Mouse (Mus musculus): ENCODE data around the gene Nectin3. TPM values are rescaled to one million over a fixed set of nuclear protein-coding genes. Genes with fewer than 3 reads are reported as not detected.
A peak's percentile ranks its signal among the peaks of the same experiment; 100 is the strongest.

The Nectin3 gene
- polyA plus RNA-seq, 1 experiment from 2014 or later: 8.9 TPM

DNA sequence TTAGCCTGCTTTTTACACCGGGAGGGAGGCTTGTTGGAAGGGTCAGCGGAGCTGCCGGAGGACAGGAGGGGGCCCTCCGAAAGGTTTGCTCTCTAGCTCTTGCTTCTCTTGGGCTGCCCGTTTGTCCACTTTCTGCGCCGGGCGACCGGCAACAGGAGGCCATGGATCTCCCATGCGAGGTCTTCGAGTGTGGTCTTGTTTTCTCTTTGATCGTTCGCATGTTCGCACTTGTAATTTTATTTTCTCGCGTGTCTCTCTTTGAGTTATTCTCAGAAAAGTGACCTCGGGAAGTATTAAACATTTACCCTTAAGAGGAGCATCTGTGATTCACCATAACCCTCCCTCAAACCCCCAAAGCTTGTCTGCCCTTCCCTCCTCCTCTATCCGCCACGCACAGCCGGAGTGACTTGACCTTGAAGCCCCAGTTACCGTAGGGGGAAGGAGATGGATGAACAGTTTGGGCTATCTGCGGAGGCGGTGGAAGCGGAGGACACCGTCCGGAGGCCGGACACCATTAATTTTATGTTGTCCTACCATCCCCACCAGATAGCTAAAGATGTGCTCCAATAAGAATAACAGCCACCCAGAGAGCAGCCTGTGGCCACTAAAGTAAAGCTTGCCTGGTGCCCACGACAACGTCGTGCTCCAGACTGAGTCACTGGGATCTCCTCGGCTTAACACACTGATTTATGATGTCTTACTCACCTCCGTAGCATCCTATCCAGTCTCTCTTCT lies 472 bp downstream of the Nectin3 start:
- WGBS (ENCODE audit: insufficient replicate concordance): under 1% methylated on average over 32 of the region's 32 CpGs
- H3K4me1 ChIP-seq: peaks cover 8% of the 10 kb centered on the region
- H3K27me3 ChIP-seq (replicated peaks): peaks cover 48% of the 10 kb centered on the region
- no peaks in the 10 kb centered on the region for H3K9me3 ChIP-seq (replicated peaks)
- no peak overlapping the region for H3K27ac ChIP-seq
- peak overlapping the region; percentile 64 for H3K4me3 ChIP-seq
- ATAC-seq: no peak; the same call in none of the 2 replicates
- peak overlapping the region; percentile 78 for H3K4me2 ChIP-seq
- no peaks in the 10 kb centered on the region for H3K36me3 ChIP-seq
- peak overlapping the region; percentile 27; the same call in 1 of the 2 replicates for H3K9ac ChIP-seq

DNA sequence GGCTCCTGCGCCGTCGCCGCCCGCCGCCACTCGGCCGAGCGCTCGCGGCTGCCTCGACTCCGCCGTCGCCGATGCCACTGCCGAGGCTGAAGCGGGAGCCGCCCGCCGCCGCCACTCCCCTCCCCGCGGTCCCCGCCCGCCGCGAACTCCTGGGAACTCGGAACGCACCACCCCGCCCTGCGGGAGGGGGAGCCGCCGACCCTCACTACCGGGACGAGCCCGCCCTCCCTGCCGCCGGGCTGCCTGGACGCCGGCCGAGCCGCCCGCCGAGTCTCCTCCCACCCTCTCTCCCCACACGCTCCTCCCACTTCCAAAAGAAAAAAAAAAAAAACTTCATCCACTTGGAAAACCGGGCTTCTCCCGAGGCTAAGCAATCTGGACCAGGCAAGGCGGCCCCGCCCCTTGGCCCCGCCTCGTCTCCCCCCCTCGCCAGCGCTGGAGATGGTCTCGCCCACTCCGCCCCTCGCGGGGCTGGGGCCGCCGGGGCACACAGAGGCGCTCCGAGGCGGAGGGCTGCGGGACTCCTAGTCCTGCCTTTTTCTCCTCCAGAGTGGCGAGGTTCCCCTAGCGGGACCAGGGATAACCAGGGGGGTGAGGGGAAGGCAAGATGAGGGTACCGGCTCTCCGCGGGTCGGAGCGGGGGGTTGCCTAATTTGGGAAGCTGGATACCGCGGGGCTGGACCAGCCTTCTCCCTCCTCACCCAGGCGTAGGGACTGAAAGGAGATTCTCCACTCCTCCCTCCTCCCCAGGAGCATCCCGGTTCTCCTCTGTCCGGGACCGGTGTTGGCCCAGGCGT lies 1.2 kb downstream of the Nectin3 start:
- Histone ChIP-seq H3K27ac (peak overlapping the region; percentile 84), H3K9me3 (replicated peaks) (no peaks in the 10 kb centered on the region), H3K4me2 (peak overlapping the region; percentile 78), H3K36me3 (no peaks in the 10 kb centered on the region), H3K4me1 (peaks cover 8% of the 10 kb centered on the region), H3K4me3 (peak overlapping the region; percentile 64), H3K27me3 (replicated peaks) (peaks cover 48% of the 10 kb centered on the region), H3K9ac (peak overlapping the region; percentile 65)
- under 1% methylated on average over 70 of the region's 78 CpGs for WGBS (ENCODE audit: insufficient replicate concordance)
- peak; percentile 88 for ATAC-seq

DNA sequence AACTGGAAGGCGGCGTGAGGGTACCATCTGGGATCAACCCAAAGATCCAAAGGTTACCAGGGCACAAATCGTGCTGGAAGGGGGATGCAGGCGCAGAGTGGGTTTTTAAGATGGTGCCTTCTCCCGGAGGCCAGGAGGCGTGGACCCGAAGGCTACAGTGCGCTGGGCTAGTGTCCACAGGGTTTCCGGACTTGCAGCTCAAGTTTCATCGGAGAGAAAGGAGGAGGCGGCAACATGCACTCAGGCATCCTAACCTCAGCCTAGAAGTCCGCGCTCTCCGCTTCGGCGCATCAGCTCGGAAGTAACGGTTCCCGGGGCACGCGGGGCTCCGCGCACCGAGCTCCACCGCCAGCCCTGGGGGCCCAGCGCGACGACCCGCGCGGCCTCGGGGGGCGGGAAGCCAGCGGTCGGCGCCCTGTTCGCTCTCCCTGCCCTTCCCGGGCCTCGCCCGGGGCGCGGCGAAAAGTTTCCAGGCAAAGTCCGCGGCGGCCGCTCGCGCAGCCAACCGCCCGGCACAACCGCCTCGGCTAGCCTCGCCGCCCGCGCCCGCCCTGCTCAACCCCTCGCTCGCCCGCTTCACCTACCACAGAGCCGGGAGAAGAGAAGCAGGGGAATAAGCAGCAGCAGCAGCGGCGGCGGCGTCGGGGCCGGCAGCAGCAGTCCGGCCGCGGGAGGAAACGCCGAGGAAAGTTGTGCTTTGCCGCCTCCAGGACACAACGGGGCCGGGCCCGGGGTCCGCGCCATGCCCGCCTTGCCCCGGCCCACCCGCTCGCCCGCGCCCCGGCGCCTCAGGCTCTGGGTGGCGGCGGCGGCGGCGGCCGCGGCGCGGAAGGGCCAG lies 2.1 kb downstream of the Nectin3 start:
- H3K4me2 ChIP-seq: peak overlapping the region; percentile 78
- peak overlapping the region; percentile 65 for H3K9ac ChIP-seq
- no peaks in the 10 kb centered on the region for H3K9me3 ChIP-seq (replicated peaks)
- H3K27me3 ChIP-seq (replicated peaks): peaks cover 48% of the 10 kb centered on the region
- peak overlapping the region; percentile 64 for H3K4me3 ChIP-seq
- under 1% methylated on average over 65 of the region's 96 CpGs for WGBS (ENCODE audit: insufficient replicate concordance)
- H3K36me3 ChIP-seq: no peaks in the 10 kb centered on the region
- peaks cover 8% of the 10 kb centered on the region for H3K4me1 ChIP-seq
- peak; percentile 50 for ATAC-seq
- peak overlapping the region; percentile 84 for H3K27ac ChIP-seq

DNA sequence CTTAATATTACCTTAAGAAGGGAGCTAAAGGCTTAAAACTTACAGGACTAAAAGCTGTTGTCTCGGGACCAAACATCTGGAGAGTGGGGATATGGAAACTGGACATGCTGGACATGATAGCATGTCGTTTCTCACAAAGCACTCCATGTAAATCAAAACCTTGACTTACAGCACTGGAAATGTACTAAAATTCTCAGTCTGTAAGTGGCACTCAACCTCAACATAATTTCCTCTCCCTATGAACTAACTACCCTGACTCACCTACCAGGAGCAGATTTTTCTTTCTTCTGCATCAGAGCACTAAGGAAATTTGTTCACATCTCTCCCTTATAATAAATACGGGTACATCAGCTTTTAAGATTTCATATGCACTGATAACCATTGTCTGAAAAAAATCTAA lies 3.1 kb downstream of the Nectin3 start:
- H3K27me3 ChIP-seq (replicated peaks): peaks cover 48% of the 10 kb centered on the region
- no peak overlapping the region for H3K9ac ChIP-seq

DNA sequence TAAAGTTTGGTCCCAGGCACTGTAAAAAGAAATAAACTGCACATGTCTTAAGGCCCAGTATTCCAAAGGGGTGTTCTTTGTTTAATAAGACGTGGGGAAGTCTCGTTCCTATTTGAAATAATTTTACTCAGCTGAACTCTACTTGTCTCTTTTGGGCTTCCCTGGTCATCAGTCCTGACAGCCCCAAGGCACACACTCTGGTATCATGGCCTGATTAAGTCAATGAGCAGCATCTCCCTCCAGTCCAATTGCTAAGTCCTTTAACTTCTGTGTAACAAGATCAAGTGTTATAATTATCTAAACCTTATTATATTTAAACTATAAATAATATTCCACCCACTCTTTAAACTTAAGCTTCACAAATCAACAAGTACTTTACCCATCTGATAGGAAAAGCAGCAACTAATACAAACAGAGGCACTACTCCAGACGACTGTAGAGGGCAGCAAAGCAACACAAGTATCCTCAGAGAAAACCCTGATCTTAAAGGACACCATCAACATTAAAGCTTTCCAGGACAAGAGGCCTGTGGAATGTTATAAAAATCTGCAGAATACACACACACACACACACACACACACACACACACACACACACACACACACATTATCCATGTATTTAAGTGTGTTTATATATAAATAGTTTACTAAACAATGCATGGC lies 10.8 kb downstream of the Nectin3 start:
- Histone ChIP-seq H3K4me1 (no peaks in the 10 kb centered on the region), H3K27me3 (replicated peaks) (no peaks in the 10 kb centered on the region), H3K4me3 (no peak overlapping the region), H3K4me2 (no peak overlapping the region), H3K36me3 (no peaks in the 10 kb centered on the region), H3K27ac (no peak overlapping the region), H3K9me3 (replicated peaks) (no peaks in the 10 kb centered on the region), H3K9ac (no peak overlapping the region)
- no peak for ATAC-seq
- 53% methylated on average over 3 of the region's 3 CpGs for WGBS (ENCODE audit: insufficient replicate concordance)

More for the DNA sequence above, 3.1 kb downstream of the Nectin3 start:
- Histone ChIP-seq H3K9me3 (replicated peaks) (no peaks in the 10 kb centered on the region), H3K27ac (no peak overlapping the region), H3K36me3 (no peaks in the 10 kb centered on the region), H3K4me3 (peak overlapping the region; percentile 64), H3K4me2 (peak overlapping the region; percentile 78), H3K4me1 (peaks cover 8% of the 10 kb centered on the region)
- WGBS (ENCODE audit: insufficient replicate concordance): 36% methylated on average over 3 of the region's 3 CpGs
- no peak for ATAC-seq

DNA sequence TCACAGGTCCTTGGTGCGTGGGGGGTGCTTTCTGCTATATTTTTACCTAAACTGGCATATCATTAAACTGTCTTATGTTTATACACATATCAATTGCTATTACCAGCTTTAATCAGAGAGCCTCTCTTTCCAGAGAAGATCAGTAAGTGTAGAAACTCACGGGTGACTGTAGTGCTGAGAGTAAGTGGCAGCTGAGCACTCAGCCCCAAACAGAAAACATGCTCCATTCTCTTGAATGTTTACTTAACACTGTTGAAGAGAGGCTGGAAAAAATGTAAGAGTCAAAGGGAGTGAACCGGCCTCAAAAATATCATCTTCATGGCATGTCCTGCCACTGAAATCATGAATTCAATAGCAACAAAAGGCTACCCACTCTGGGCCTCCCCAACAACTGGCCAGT lies 21.0 kb downstream of the Nectin3 start:
- Histone ChIP-seq H3K4me1 (no peaks in the 10 kb centered on the region), H3K9me3 (replicated peaks) (no peaks in the 10 kb centered on the region), H3K27me3 (replicated peaks) (no peaks in the 10 kb centered on the region), H3K27ac (no peak overlapping the region), H3K9ac (no peak overlapping the region), H3K4me3 (no peak overlapping the region), H3K4me2 (no peak overlapping the region), H3K36me3 (no peaks in the 10 kb centered on the region)
- ATAC-seq: no peak
- WGBS (ENCODE audit: insufficient replicate concordance): 53% methylated on average over 3 of the region's 3 CpGs

DNA sequence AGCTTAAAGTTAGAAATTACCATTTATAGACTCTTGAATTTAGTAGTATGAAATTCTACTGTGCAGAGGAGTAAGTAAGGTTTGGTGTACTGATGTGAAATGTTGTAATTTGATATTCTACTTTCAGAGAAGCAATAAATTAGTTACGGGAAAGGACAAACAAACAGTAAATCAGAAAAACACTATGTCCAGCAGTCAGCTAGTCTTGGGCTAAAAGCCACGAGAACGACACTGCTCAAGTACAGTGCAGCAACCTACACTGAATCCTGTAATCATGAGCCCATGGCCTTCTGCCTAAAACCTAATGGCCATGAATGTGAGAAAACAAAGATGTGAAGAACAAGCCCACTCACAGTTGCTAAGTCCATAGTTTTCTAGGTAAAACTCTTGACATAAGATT lies 46.9 kb downstream of the Nectin3 start:
- no peak for ATAC-seq
- H3K9ac ChIP-seq: no peak overlapping the region
- no peak overlapping the region for H3K4me3 ChIP-seq
- no peaks in the 10 kb centered on the region for H3K9me3 ChIP-seq (replicated peaks)
- H3K4me2 ChIP-seq: no peak overlapping the region
- WGBS (ENCODE audit: insufficient replicate concordance): 78% methylated on average over 3 of the region's 3 CpGs
- H3K36me3 ChIP-seq: 0 out of 2 replicates have a peak, but pooled peaks cover 3% of the 10 kb centered on the region
- H3K4me1 ChIP-seq: no peaks in the 10 kb centered on the region
- H3K27ac ChIP-seq: no peak overlapping the region
- no peaks in the 10 kb centered on the region for H3K27me3 ChIP-seq (replicated peaks)

DNA sequence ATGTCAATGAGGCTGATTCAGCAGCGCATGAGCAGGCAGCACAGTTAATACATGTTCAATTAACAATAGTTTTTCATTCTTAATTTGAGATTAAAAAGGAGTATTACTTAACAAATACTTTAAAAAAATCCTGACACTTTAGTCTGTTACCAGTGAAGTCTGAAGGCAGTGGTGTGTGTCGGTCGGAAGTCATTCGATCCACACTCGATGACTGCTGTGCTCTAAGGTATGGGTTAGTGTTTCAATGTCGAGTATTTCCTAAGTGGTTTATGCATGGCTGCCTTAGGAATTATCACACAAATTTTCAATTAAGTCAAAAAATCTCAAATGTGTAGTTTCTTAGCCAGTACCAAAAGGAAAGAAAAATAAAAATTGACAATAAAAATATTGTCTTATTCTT lies 49.3 kb downstream of the Nectin3 start:
- Histone ChIP-seq H3K4me1 (no peaks in the 10 kb centered on the region), H3K27me3 (replicated peaks) (no peaks in the 10 kb centered on the region), H3K27ac (no peak overlapping the region), H3K4me3 (no peak overlapping the region), H3K9me3 (replicated peaks) (no peaks in the 10 kb centered on the region), H3K9ac (no peak overlapping the region), H3K36me3 (0 out of 2 replicates have a peak, but pooled peaks cover 3% of the 10 kb centered on the region), H3K4me2 (no peak overlapping the region)
- ATAC-seq: no peak
- 75% methylated on average over 6 of the region's 6 CpGs for WGBS (ENCODE audit: insufficient replicate concordance)

DNA sequence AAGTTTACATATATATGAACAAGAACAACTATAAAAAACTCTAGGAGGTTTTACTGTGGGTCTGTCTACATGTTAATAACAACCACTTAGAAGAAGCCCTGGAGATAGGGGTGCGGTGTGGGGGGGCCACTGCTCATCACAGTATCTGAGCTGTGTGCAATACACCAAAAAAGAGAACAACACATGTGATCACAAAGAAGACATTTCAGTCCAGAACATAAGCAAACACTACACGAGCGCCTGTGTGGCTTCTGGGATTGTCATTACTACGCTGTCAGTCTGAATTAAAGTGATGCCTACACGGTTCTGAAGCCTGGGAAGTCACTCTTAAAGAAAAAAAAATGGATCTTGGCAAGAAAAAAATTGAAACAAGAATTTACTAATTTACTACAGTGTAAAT lies 67.0 kb downstream of the Nectin3 start:
- Histone ChIP-seq H3K4me2 (no peak overlapping the region), H3K4me1 (no peaks in the 10 kb centered on the region), H3K27me3 (replicated peaks) (no peaks in the 10 kb centered on the region), H3K9me3 (replicated peaks) (no peaks in the 10 kb centered on the region), H3K36me3 (peaks cover 4% of the 10 kb centered on the region; the same call in 1 of the 2 replicates), H3K27ac (no peak overlapping the region), H3K4me3 (no peak overlapping the region), H3K9ac (no peak overlapping the region)
- no peak for ATAC-seq
- 72% methylated on average over 5 of the region's 5 CpGs for WGBS (ENCODE audit: insufficient replicate concordance)

DNA sequence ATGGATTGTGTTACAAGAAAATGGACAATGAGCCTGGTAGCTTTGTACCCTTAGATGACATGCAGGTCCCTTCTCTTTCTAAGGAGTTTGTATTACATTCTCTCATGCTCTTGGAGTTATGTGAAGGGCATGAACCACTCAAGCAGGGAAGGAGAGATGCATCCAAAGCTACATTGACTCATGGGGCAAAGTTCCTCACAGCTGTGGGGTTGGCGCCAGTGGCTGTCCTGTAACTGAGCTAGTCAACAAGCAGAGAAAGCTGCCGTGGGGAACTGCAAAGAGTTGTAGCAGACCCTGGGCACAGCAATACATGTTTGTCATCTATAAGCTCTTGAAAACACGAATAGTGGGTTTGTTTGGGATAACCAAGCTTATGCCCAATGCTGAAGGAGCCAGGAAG lies 82.1 kb downstream of the Nectin3 start:
- Histone ChIP-seq H3K4me2 (no peak overlapping the region), H3K9ac (no peak overlapping the region), H3K27me3 (replicated peaks) (no peaks in the 10 kb centered on the region), H3K9me3 (replicated peaks) (0 out of 2 replicates have a peak, but pooled peaks cover 2% of the 10 kb centered on the region), H3K36me3 (no peaks in the 10 kb centered on the region), H3K27ac (no peak overlapping the region), H3K4me1 (no peaks in the 10 kb centered on the region), H3K4me3 (no peak overlapping the region)
- no peak for ATAC-seq
- 66% methylated on average over 3 of the region's 3 CpGs for WGBS (ENCODE audit: insufficient replicate concordance)

DNA sequence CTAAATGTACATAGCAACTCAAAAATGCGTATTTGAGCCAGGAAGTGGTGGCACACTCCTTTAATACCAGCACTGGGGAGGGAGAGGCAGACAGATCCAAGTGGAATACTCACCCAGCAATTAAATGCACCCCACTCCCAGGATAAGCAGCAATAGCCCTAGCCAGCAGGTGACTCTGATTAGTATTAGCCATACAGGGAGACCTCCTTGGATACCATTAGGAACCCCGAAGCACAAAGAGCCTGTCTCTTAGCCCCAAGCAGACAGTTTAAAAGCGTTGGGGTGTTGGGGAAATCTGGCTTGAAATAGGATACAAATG lies 87.6 kb downstream of the Nectin3 start:
- Histone ChIP-seq H3K27me3 (replicated peaks) (no peaks in the 10 kb centered on the region), H3K4me3 (no peak overlapping the region), H3K4me2 (no peak overlapping the region), H3K27ac (no peak overlapping the region), H3K9me3 (replicated peaks) (no peaks in the 10 kb centered on the region), H3K36me3 (no peaks in the 10 kb centered on the region), H3K4me1 (no peaks in the 10 kb centered on the region), H3K9ac (no peak overlapping the region)
- ATAC-seq: no peak
- WGBS (ENCODE audit: insufficient replicate concordance): 72% methylated on average over 3 of the region's 3 CpGs

All from liver, embryonic 12.5 days (tissue).